Mouse (Mus musculus) heart, embryonic 11.5 days (tissue): ENCODE results near the gene Melk. TPM values are rescaled to one million over a fixed set of nuclear protein-coding genes. Genes with fewer than 3 reads are reported as not detected.

Experiments used
- ATAC-seq: fragments of 200-750 bp; cut with Nextera tagmentation; replicated peaks from 2 replicates; pipeline ENCODE4 v1.8.0; 2017; ENCODE audit warnings: moderate library complexity; ENCODE audit not compliant: insufficient number of reproducible peaks, low FRiP score, low TSS enrichment
- H3K27ac ChIP-seq: fragments of 300-500 bp; sonication (generic); 2 replicates; pipeline ENCODE4 v1.5.1; 2014; ENCODE audit warnings: mild to moderate bottlenecking, low read depth, low read length
- H3K27me3 ChIP-seq: fragments of 300-500 bp; sonication (generic); 2 replicates; pipeline ENCODE4 v1.6.1; 2014; ENCODE audit warnings: mild to moderate bottlenecking, low read length, mixed read lengths; ENCODE audit not compliant: control insufficient read depth, insufficient read depth
- H3K36me3 ChIP-seq: fragments of 300-500 bp; sonication (generic); 2 replicates; pipeline ENCODE4 v1.6.1; 2014; ENCODE audit warnings: mild to moderate bottlenecking, low read length, moderate library complexity, mixed read lengths; ENCODE audit not compliant: control insufficient read depth, insufficient read depth
- H3K4me1 ChIP-seq: fragments of 300-500 bp; sonication (generic); 2 replicates; pipeline ENCODE4 v1.6.1; 2014; ENCODE audit warnings: low read length; ENCODE audit not compliant: control insufficient read depth, insufficient read depth
- H3K4me2 ChIP-seq: fragments of 300-500 bp; sonication (generic); 2 replicates; pipeline ENCODE4 v1.6.1; 2014; ENCODE audit warnings: mild to moderate bottlenecking, moderate library complexity
- H3K4me3 ChIP-seq: fragments of 300-500 bp; sonication (generic); 2 replicates; pipeline ENCODE4 v1.5.1; 2014; ENCODE audit warnings: low read depth, low read length
- H3K9ac ChIP-seq: fragments of 300-500 bp; sonication (generic); 2 replicates; pipeline ENCODE4 v1.6.1; 2014; ENCODE audit warnings: mild to moderate bottlenecking, low read depth, low read length, moderate library complexity
- H3K9me3 ChIP-seq: fragments of 300-500 bp; sonication (generic); replicated peaks from 2 replicates; pipeline ENCODE4 v1.6.1; 2016; ENCODE audit warnings: low read length; ENCODE audit not compliant: control insufficient read depth
- WGBS: fragments of 180-500 bp; shearing (Covaris S2); extraction: QIAGEN DNeasy Blood & Tissue Kit; methylation state at CpG from one replicate; pipeline ENCODE4 v1.1.7; 2014; ENCODE audit not compliant: insufficient replicate concordance; 5-methylcytosine and 5-hydroxymethylcytosine counted together
- polyA plus RNA-seq: library from polyadenylated mRNA; unstranded; fragments of >200 nt; fragmentation: Nextera tagmentation; extraction: Ambion mirVana; gene quantifications from 2 replicates; pipeline ENCODE4 v1.2.1, GENCODE M21; 2014

Melk gene
- polyA plus RNA-seq, 1 experiment from 2014 or later, result 29.4 TPM

- ATAC-seq, result no peak
- Histone ChIP-seq H3K27ac (no peak overlapping the region), H3K4me1 (peaks cover 5% of the 10 kb centered on the region; the same call in 1 of the 2 replicates), H3K4me2 (no peak overlapping the region), H3K9me3 (no peaks in the 10 kb centered on the region), H3K36me3 (no peaks in the 10 kb centered on the region), H3K9ac (no peak overlapping the region), H3K27me3 (no peaks in the 10 kb centered on the region), H3K4me3 (no peak overlapping the region)
- 82% methylated on average over 6 of the region's 6 CpGs for WGBS
Measured at GRCm38 (mm10) chr4:44267437-44267836, 33.2 kb upstream of the Melk start.

DNA sequence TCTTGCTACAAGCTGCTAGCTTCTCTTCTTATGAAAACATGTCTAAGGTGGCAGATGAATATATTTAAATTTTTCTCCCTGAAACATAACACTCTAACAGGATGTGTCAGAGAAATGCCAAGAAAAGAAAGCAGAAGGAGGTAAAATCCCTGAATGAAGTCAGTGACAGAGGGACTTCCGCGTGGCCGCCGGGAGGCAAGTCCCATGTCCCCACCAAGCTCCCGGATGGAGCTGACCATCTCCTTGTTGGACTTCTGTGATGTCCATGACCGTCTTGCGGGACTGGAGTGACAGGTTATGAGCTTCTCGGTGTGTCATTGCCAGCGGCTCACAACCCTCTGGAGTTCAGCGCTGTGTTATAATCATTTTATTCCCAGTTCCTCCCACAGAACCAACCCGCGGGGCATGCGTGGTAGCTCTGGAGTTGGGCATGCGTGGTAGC is 31.3 kb upstream of the Melk start:
- ATAC-seq, result no peak
- Histone ChIP-seq H3K27me3 (no peaks in the 10 kb centered on the region), H3K4me3 (no peak overlapping the region), H3K36me3 (no peaks in the 10 kb centered on the region), H3K9me3 (no peaks in the 10 kb centered on the region), H3K4me2 (no peak overlapping the region), H3K4me1 (no peaks in the 10 kb centered on the region), H3K9ac (no peak overlapping the region), H3K27ac (no peak overlapping the region)
- 85% methylated on average over 14 of the region's 14 CpGs for WGBS

DNA sequence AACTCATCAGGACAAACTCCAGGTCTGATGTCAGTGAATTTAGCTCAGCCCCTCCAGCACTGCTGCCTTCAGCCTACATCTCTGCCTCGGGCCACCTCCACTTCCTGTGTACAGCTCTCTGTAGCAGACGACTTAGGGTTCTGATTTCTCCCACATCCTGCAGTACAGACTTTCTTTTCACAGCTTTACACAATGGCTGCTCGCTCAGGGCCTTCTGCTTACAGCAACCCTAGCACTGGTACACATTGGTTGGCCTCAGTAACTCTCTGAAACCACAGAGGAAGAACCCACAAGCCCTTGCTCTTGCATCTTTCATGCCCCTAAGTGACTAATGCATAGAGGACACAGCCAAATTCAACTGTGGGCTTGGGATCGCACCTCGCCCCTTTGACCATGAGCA is 29.5 kb upstream of the Melk start:
- no peaks in the 10 kb centered on the region for H3K27me3 ChIP-seq

GRCm38 (mm10) chr4:44281597-44282265 is 18.9 kb upstream of the Melk start:
- Histone ChIP-seq H3K4me2 (no peak overlapping the region), H3K4me3 (no peak overlapping the region), H3K27me3 (no peaks in the 10 kb centered on the region), H3K27ac (no peak overlapping the region), H3K36me3 (no peaks in the 10 kb centered on the region), H3K9me3 (no peaks in the 10 kb centered on the region), H3K4me1 (no peaks in the 10 kb centered on the region), H3K9ac (no peak overlapping the region)
- ATAC-seq, result no peak
- WGBS, result 68% methylated on average over 7 of the region's 7 CpGs

More for the DNA sequence above, 29.5 kb upstream of the Melk start:
- ATAC-seq, result no peak
- no peak overlapping the region for H3K9ac ChIP-seq
- no peak overlapping the region for H3K27ac ChIP-seq
- H3K4me2 ChIP-seq, result no peak overlapping the region
- H3K9me3 ChIP-seq, result no peaks in the 10 kb centered on the region
- no peak overlapping the region for H3K4me3 ChIP-seq
- 62% methylated on average over 5 of the region's 5 CpGs for WGBS
- H3K36me3 ChIP-seq, result no peaks in the 10 kb centered on the region
- no peaks in the 10 kb centered on the region for H3K4me1 ChIP-seq

GRCm38 (mm10) chr4:44292534-44292933 is 8.1 kb upstream of the Melk start:
- Histone ChIP-seq H3K36me3 (no peaks in the 10 kb centered on the region), H3K9me3 (no peaks in the 10 kb centered on the region), H3K27ac (no peak overlapping the region), H3K4me3 (no peak overlapping the region), H3K4me1 (no peaks in the 10 kb centered on the region), H3K9ac (no peak overlapping the region), H3K27me3 (no peaks in the 10 kb centered on the region), H3K4me2 (no peak overlapping the region)
- no peak for ATAC-seq
- WGBS, result 13% methylated on average over 7 of the region's 7 CpGs

- Histone ChIP-seq H3K9ac (no peak overlapping the region), H3K4me3 (no peak overlapping the region), H3K27ac (no peak overlapping the region), H3K9me3 (no peaks in the 10 kb centered on the region), H3K4me2 (no peak overlapping the region), H3K4me1 (no peaks in the 10 kb centered on the region), H3K27me3 (no peaks in the 10 kb centered on the region), H3K36me3 (no peaks in the 10 kb centered on the region)
- 52% methylated on average over 1 of the region's 1 CpGs for WGBS
- ATAC-seq, result no peak
Measured at GRCm38 (mm10) chr4:44295837-44296236, 4.8 kb upstream of the Melk start.

- Histone ChIP-seq H3K4me2 (no peak overlapping the region), H3K4me3 (no peak overlapping the region), H3K36me3 (no peaks in the 10 kb centered on the region), H3K9me3 (no peaks in the 10 kb centered on the region), H3K27ac (no peak overlapping the region), H3K9ac (no peak overlapping the region), H3K4me1 (peaks cover 5% of the 10 kb centered on the region; the same call in 1 of the 2 replicates), H3K27me3 (no peaks in the 10 kb centered on the region)
- no peak for ATAC-seq
- 85% methylated on average over 7 of the region's 7 CpGs for WGBS
Measured at GRCm38 (mm10) chr4:44306585-44306984, 5.9 kb downstream of the Melk start.

DNA sequence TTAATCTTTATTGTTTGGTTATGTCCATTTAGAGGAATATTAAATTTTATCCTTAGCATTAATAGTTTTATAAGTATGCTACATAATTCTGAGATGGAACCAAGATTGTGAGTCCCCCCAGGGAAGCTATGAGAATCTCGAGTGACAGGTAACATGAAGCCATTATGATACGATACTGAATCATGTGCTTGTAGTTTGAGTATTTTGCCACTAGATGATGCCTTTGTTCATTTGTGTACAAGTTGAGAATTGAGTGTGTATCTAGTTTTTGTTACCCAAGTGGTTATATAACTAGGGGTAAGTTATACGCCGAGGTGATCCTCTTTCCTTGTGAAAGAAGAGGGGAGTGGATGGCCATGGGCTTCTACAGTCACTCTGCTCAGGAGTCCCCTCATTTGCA is 9.8 kb downstream of the Melk start:
- Histone ChIP-seq H3K4me3 (no peak overlapping the region), H3K4me2 (no peak overlapping the region), H3K9me3 (no peaks in the 10 kb centered on the region), H3K9ac (no peak overlapping the region), H3K36me3 (0 out of 2 replicates have a peak, but pooled peaks cover 2% of the 10 kb centered on the region), H3K27me3 (no peaks in the 10 kb centered on the region), H3K27ac (no peak overlapping the region), H3K4me1 (no peaks in the 10 kb centered on the region)
- no peak for ATAC-seq
- 89% methylated on average over 4 of the region's 4 CpGs for WGBS

GRCm38 (mm10) chr4:44310911-44311310 is 10.2 kb downstream of the Melk start:
- Histone ChIP-seq H3K9me3 (no peaks in the 10 kb centered on the region), H3K4me2 (no peak overlapping the region), H3K4me1 (no peaks in the 10 kb centered on the region), H3K9ac (no peak overlapping the region), H3K27me3 (no peaks in the 10 kb centered on the region), H3K36me3 (0 out of 2 replicates have a peak, but pooled peaks cover 2% of the 10 kb centered on the region), H3K4me3 (no peak overlapping the region), H3K27ac (no peak overlapping the region)
- ATAC-seq, result no peak
- WGBS, result 86% methylated on average over 4 of the region's 4 CpGs
